Mouse (Mus musculus) spleen, embryonic (tissue): ENCODE data around the gene Pglyrp1.
"Not testable (repeated sequence)": the region's sequence is repeated elsewhere in the genome, so short reads cannot be mapped to it uniquely, and the experiment has no call there.

Experiments
- CTCF ChIA-PET: fragments of 350-600 bp; sonication (Branson Sonifier 250); formaldehyde crosslinking; loops from one replicate; lab custom pipeline; 2022; lab: Charles Lee

Gene Pglyrp1

GRCm38 (mm10) chr7:18871031-18871430, at the start of gene Pglyrp1:
TSS of gene Pglyrp1 (plus strand) at chr7:18871331.
- CTCF ChIA-PET, result not testable (repeated sequence)

- CTCF ChIA-PET, result no interaction called here
Observed at GRCm38 (mm10) chr7:18821507-18821906, 49.6 kb upstream of the Pglyrp1 start, which contains the start of gene Psg17. TSS of gene Psg17 (minus strand) at chr7:18821607.

DNA sequence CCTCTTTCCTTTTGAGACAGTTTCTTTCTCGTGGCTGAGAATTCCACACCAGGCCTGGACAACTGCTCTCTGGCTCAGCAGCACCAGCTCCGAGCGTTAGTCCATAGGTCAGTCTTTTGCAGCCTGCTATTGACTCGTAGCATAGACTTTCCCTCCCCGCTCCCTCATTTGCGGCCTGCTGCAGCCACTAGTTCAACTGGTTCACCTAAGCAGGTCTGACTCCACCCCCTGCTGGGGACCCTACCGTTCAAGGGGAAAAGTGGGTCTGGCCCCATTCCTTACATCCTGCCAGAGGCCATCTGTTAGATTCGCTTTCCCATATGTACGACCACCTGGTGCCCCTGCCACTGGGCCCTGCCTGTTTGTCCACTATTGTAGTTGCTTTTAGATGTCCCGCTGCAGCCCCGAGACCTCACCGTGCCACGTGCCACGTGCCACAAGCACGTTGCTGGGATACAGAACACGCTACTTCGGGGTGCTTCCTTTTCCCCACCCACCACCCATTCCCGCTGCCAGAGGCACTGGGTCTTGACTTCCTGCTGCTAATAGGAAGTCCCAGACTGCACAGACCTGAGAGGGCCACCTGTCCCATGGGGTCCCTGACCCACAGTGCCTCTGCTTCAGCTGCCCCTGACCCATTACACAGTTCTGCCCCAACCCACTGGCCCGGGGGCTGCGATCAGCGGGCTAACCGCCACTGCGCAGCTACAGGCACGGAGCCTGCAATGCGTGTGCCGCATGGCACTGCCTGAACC, 43.2 kb upstream of the Pglyrp1 start:
- CTCF ChIA-PET, result no interaction called here

DNA sequence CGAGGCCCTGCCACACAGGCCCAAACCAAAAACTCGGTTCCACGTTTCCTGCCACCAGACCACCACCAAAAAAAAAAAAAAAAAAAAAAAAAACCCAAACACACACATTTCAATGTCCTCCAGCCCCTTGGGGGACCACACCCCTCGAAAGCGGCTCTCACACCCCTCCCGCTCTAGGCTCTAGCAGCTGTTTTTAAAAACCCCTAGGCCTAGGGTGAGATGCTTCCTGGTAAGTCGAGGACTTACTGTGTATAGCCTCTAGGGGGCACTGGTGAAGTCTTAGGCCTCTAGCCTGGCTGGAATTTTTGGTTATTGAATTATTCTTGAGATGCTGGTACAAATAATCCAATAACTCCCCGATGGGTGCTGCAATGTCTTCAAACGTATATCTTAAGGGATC, 42.5 kb upstream of the Pglyrp1 start:
- CTCF ChIA-PET, result no interaction called here

GRCm38 (mm10) chr7:18829545-18829944, 41.6 kb upstream of the Pglyrp1 start:
- CTCF ChIA-PET, result no interaction called here

DNA sequence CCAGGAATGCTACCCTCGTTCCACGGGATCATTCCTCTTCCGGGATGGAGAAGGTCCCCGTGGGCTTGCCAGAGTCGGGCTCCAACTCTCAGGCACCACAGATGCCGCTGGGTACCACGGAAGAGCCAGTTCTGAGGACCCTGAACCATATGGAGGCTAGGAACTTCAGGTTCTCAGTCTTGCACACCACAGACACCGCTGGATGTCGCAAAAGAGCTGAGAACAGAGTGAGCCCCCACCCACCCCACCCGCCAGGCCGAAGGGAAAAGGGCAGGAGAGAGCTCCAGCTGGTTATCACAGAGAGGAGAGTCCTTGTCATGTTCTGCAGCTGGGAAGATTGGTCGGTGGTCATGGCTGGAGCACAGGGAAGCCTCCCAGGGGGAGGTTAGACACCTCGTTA, 38.8 kb upstream of the Pglyrp1 start:
- CTCF ChIA-PET, result no interaction called here

DNA sequence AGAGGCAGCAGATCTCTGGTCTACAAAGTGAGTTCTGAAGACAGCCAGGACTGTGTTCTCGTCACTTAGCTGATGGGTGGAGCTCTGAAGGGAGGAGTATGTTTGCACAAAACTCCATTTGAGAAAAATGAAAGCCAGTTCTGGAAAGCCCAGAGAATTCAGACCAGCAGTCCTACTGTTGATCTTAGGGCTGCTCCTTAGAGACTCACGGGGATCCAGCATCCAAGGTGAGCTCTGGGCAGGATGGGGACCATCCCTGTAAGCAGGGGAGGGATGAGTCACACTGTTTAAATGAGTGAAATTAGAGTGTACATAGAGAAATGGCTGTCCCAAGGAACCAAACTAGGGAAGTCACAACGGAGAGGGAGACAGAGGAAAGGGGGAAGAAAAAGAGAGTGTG, 31.3 kb upstream of the Pglyrp1 start, which contains the start of gene Mill2:
Mill2 (plus strand) TSS at position 102 of the 400 bp plus-strand sequence.
- CTCF ChIA-PET, result no interaction called here

- CTCF ChIA-PET, result no interaction called here
Observed at GRCm38 (mm10) chr7:18840386-18841173, 30.6 kb upstream of the Pglyrp1 start.

- CTCF ChIA-PET, result no interaction called here
Observed at GRCm38 (mm10) chr7:18841174-18841567, 30.0 kb upstream of the Pglyrp1 start.

GRCm38 (mm10) chr7:18844811-18845210, 26.3 kb upstream of the Pglyrp1 start:
- CTCF ChIA-PET, result no interaction called here

- CTCF ChIA-PET, result no interaction called here
Observed at GRCm38 (mm10) chr7:18848395-18848794, 22.7 kb upstream of the Pglyrp1 start.

DNA sequence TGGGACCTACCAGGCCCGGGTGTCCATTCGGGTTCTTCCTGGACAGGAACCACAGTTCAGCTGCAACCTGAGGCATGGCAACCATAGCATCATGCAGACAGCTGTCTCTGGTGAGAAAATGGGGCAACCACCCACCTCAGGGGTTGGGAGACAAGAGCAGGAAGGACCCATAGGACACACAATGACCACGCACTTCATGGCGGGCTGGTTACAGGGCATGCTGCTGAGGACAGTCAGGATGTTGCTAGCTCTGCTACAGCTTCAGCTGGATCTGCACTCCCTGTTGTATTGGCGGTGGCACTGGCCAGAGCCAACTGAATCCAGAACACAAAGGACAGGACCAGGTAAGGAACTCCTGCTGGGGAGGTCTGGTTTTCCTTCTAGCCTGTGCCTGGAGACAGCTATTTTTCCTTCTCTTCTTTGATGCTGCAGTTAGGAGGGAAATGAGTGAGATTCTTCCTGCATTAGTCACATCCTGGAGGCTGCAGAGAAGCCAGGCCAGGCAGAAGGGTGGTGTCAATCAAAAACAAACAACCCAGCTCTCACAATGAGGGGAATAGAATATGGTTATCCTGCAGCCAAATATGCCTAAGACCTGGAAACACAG, 12.7 kb upstream of the Pglyrp1 start:
- CTCF ChIA-PET, result no interaction called here

- CTCF ChIA-PET, result no interaction called here
Observed at GRCm38 (mm10) chr7:18862801-18863200, 8.3 kb upstream of the Pglyrp1 start.

GRCm38 (mm10) chr7:18868491-18868890, 2.6 kb upstream of the Pglyrp1 start:
- CTCF ChIA-PET, result no interaction called here

DNA sequence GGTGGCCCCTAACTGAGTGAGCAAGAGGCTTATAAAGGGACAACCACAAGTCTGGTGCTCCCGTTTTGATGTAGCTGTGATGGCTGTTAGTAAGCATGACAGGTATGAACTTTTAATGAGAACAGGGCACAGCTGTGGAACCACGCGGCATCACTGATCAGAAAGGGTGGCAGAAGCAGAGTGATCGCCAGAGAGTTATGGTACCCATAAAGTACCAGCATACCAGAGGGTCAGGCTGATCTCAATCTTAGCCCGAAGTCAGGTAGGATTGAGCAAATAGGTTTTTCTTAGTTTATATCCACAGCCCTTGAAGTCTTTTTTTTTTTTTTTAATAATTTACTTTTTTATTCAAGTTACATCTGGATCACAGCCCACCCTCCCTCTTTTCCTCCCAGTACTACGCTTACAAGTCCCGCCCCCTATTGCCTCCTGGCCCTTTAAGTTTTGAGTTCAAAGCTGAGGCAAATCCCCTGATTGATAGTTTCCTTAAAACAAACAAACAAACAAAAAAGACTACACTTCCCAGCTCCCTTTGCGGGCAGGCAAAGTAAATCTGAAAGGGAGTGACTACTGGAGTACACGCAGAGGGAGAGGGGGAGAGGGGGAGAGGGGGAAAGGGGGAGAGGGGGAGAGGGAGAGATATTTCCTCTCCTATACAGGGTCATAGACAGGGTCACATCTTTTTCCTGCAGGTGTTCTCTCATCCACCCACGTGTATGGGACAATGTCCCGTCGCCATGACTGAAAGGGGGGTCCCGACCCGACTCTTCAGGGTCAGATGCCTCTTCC, 1.1 kb downstream of the Pglyrp1 start:
- CTCF ChIA-PET, result interaction anchor here (0.6 kb wide), 1 partner anchor 55 kb away, joined by 3 read pairs; no protein-coding TSS in a partner anchor

DNA sequence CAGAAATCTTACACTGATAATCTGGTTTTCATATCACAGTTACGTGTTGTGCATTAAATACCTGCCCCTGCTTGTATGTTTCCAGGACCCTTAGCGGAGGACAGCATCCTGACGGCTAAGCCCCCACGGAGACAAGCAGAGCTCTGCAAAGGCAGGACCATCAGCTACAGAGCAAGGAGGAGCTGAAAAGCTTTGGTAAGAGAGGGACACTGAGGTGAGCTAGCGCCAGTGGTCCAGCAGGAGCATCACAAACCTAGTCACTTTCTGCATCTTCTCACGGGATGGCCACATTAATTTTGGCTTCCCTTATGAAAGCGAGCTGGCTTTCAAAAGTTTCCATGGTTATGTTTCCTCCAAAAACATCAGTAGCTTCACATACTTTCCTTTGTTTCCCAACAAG, 1.7 kb downstream of the Pglyrp1 start:
- CTCF ChIA-PET, result no interaction called here

DNA sequence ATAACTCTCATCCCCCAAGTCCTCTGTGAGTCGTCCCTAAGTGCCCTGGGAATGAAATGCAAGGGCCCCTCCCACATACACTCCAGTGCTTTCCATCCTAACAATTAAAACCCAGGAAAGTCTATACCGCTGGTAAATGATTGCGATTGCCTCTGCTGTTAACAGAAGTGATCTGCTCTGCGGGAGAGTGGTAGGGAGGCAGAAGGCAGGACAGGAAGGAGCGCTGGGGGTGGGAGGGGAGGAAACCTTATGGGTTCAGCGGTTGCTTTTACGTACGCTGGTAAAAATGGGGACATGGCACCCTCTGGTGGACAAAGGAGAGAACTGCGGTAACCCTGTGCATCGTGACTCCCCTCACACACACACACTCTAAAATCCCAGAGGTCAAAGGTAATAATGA, 2.1 kb downstream of the Pglyrp1 start:
- CTCF ChIA-PET, result interaction anchor here (0.9 kb wide), 1 partner anchor 123 kb away, joined by 6 read pairs; no protein-coding TSS in a partner anchor

DNA sequence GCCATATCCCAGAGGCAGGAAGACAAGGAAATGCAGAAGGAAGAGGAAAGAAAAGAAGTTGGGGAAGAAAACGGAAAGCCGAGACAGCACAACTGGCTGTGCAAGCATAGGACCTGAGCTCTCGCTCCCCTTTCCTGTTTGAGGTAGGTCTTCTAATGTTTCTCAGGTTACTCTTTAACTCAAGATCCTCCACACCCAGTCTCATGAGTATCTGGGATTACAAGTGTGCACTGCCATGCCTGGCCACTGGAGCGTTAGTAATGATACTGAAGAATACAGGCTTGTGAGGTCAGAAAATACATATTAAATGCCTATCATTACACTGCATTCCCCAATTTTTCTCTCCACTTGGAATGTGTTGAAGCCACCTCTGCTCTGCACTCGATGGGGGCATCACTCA, 4.2 kb downstream of the Pglyrp1 start:
- CTCF ChIA-PET, result no interaction called here

DNA sequence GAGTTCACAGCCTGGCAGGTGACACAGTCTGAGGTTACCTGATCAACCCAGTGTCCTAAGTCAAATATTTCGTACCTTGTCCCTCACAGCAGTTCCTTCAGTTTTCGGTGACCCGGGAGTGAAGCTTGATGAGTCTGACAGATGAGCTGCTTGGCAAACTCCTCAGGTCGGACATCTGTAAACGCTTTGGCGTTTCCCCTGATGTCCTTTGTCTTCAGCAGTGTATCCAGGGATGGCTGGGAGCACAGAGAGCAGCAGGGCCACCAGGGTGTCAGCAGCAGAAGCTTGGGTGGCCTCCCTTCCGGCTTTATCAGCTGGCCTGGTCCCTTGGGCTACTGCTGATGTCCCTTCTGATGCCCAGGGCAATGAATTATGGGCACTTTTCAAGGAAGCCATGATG, 7.6 kb downstream of the Pglyrp1 start:
- CTCF ChIA-PET, result no interaction called here

- CTCF ChIA-PET, result no interaction called here
Observed at GRCm38 (mm10) chr7:18883991-18884744, 13.0 kb downstream of the Pglyrp1 start.
